Mouse (Mus musculus): ENCODE data around the gene Cpn1.

Cpn1 gene

GRCm38 (mm10) chr19:43986069-43986794 is at the start of gene Cpn1:
Gene Cpn1, minus strand, starts transcription at chr19:43986556.
- peak; percentile 69 for DNase-seq

GRCm38 (mm10) chr19:44033396-44033795 is 47.0 kb upstream of the Cpn1 start:
- no peak for DNase-seq

GRCm38 (mm10) chr19:44032046-44032744 is 45.8 kb upstream of the Cpn1 start:
- DNase-seq: no peak

GRCm38 (mm10) chr19:44030024-44030423 is 43.7 kb upstream of the Cpn1 start:
- DNase-seq: no peak

- no peak for DNase-seq
These were observed 42.6 kb upstream of the Cpn1 start, which contains the start of gene Cyp2c23 for GRCm38 (mm10) chr19:44028972-44029371. Gene Cyp2c23, minus strand, starts transcription at chr19:44029208.

GRCm38 (mm10) chr19:44026956-44027530 is 40.7 kb upstream of the Cpn1 start:
- no peak for DNase-seq

GRCm38 (mm10) chr19:44024921-44025585 is 38.7 kb upstream of the Cpn1 start:
- no peak for DNase-seq

- no peak for DNase-seq
These were observed 36.7 kb upstream of the Cpn1 start for GRCm38 (mm10) chr19:44023066-44023465.

GRCm38 (mm10) chr19:44021502-44021901 is 35.1 kb upstream of the Cpn1 start:
- DNase-seq: peak; percentile 67

- DNase-seq: no peak
These were observed 33.4 kb upstream of the Cpn1 start for GRCm38 (mm10) chr19:44019739-44020138.

GRCm38 (mm10) chr19:44013862-44014261 is 27.5 kb upstream of the Cpn1 start:
- no peak for DNase-seq

GRCm38 (mm10) chr19:44008784-44009183 is 22.4 kb upstream of the Cpn1 start:
- DNase-seq: no peak

- no peak for DNase-seq
These were observed 20.8 kb upstream of the Cpn1 start for GRCm38 (mm10) chr19:44007186-44007585.

- no peak for DNase-seq
These were observed 18.7 kb upstream of the Cpn1 start for GRCm38 (mm10) chr19:44005025-44005424.

GRCm38 (mm10) chr19:44004261-44004660 is 17.9 kb upstream of the Cpn1 start:
- no peak for DNase-seq

GRCm38 (mm10) chr19:44000720-44001119 is 14.4 kb upstream of the Cpn1 start:
- no peak for DNase-seq

GRCm38 (mm10) chr19:44000061-44000460 is 13.7 kb upstream of the Cpn1 start:
- DNase-seq: no peak

GRCm38 (mm10) chr19:43998802-43999527 is 12.6 kb upstream of the Cpn1 start:
- no peak for DNase-seq

- no peak for DNase-seq
These were observed 11.7 kb upstream of the Cpn1 start for GRCm38 (mm10) chr19:43998101-43998500.

GRCm38 (mm10) chr19:43995427-43995826 is 9.1 kb upstream of the Cpn1 start:
- DNase-seq: no peak

- DNase-seq: no peak
These were observed 6.1 kb upstream of the Cpn1 start for GRCm38 (mm10) chr19:43992464-43992863.

GRCm38 (mm10) chr19:43990362-43990761 is 4.0 kb upstream of the Cpn1 start:
- DNase-seq: no peak

GRCm38 (mm10) chr19:43981992-43982391 is 4.4 kb downstream of the Cpn1 start:
- no peak for DNase-seq

All from kidney, adult 18-20 months (tissue).